ENCODE assay signal across 9 mouse cellular contexts in the genomic region with DNA sequence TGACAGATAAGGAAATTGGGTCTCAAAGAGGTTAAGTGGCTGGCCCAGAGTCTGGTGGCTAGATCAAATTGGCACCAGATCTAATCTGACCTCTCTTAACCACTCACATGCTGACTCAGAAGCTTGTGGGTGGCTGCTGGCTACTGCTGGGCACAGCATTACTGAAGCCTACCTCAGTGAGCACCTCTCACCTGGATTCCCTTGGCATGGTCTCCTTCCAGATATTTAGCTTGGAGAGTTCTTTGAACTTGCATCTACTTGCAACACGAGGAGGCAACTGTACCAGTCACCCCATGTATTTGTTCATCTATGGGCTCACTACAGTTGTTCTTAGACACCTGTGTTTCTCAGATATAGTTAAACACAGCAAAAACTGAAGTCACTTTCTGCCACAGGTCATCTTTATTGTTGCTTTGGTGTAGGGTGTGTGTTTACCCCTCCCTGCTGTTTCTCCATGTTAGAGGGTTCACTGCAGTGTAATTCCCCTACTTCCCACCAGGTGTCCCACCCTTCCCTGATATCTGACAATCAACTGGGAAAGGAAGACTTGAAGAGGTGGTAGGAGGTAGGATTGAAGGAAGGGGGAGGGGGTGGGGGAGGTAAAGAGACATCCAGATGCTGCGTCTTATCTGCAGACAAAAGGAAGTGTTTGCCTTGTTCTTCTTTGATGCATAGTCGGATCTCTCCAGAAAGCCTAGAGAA.
DNase-seq lines count a peak whose midpoint lies in the region; ATAC-seq and TF ChIP-seq lines count a peak whose summit lies in the region.
"Had no signal": no experiment of that assay in that cellular context is flagged by ENCODE, and none has a peak within 500 bp of the region (broad histone marks: within the 10 kb centered on the region; RNA-seq: fewer than 3 reads in every experiment).

No protein-coding gene starts in this region.

- WGBS in thymus, adult 2 months: 42% methylated on average over 3 of the region's 3 CpGs
- WGBS in limb, embryonic 12.5 days: 27% methylated on average over 3 of the region's 3 CpGs
- 29% methylated on average over 3 of the region's 3 CpGs for WGBS in neural tube, embryonic 13.5 days

- no peak overlapping the region for H3K27ac ChIP-seq in thymus, adult 2 months (ENCODE audit: control insufficient read depth, insufficient read depth, low read length)
- H3K27ac ChIP-seq in limb, embryonic 12.5 days: no peak overlapping the region
- H3K27ac ChIP-seq in neural tube, embryonic 13.5 days (replicated peaks): no peak overlapping the region
- H3K27ac ChIP-seq: embryonic facial prominence, embryonic 15.5 days had no signal

- no peaks in the 10 kb centered on the region for H3K27me3 ChIP-seq in thymus, adult 2 months (ENCODE audit: control insufficient read depth, insufficient read depth, low read length)
- H3K27me3 ChIP-seq in limb, embryonic 12.5 days: 0 out of 2 replicates have a peak, but pooled peaks cover 4% of the 10 kb centered on the region
- H3K27me3 ChIP-seq in neural tube, embryonic 13.5 days: no peaks in the 10 kb centered on the region
- H3K27me3 ChIP-seq: embryonic facial prominence, embryonic 15.5 days had no signal

- peak; percentile 47 for DNase-seq in thymus, adult 2 months
- no peak for DNase-seq in thymus, adult 18-20 months
- DNase-seq in cerebellum, adult 8-10 months: peak; percentile 15
- DNase-seq in frontal cortex, adult 2 months (ENCODE audit: extremely low spot score in 1 of 2, low spot score in 1 of 2): peak; percentile 36 to 85
- peak; percentile 61 for DNase-seq in kidney, adult 9 months

- H3K4me3 ChIP-seq in thymus, adult 2 months (ENCODE audit: control insufficient read depth, insufficient read depth, low read length): no peak overlapping the region
- no peak overlapping the region for H3K4me3 ChIP-seq in limb, embryonic 12.5 days (replicated peaks)
- no peak overlapping the region for H3K4me3 ChIP-seq in neural tube, embryonic 13.5 days
- H3K4me3 ChIP-seq: embryonic facial prominence, embryonic 15.5 days had no signal

- no peaks in the 10 kb centered on the region for H3K36me3 ChIP-seq in thymus, adult 2 months (ENCODE audit: control insufficient read depth, insufficient read depth, low read length)
- H3K36me3 ChIP-seq in limb, embryonic 12.5 days: no peaks in the 10 kb centered on the region
- no peaks in the 10 kb centered on the region for H3K36me3 ChIP-seq in neural tube, embryonic 13.5 days
- H3K36me3 ChIP-seq: embryonic facial prominence, embryonic 15.5 days had no signal

- no peak for TF ChIP-seq POLR2A in thymus, adult 2 months (IDR thresholded peaks at IDR 0.05; ENCODE audit: control insufficient read depth, extremely low read depth, insufficient read depth, low read length, poor library complexity)

- TF ChIP-seq CTCF in thymus, adult 2 months (IDR thresholded peaks at IDR 0.05; ENCODE audit: borderline replicate concordance, control insufficient read depth, extremely low read depth, insufficient read depth, low read length, poor library complexity): no peak

- 0 out of 2 replicates have a peak, but pooled peaks have one; percentile 33 for ATAC-seq in limb, embryonic 12.5 days (ENCODE audit: insufficient number of reproducible peaks, insufficient read depth, low FRiP score, low TSS enrichment, low read depth)
- 0 out of 2 replicates have a peak, but pooled peaks have one; percentile 16 for ATAC-seq in neural tube, embryonic 13.5 days (ENCODE audit: low read depth)
- no peak for ATAC-seq in monocyte, adult 5-6 weeks (replicated peaks; ENCODE audit: insufficient number of reproducible peaks, low FRiP score, low TSS enrichment, poor library complexity, severe bottlenecking)

- no peak overlapping the region for H3K9ac ChIP-seq in limb, embryonic 12.5 days (replicated peaks)
- H3K9ac ChIP-seq in neural tube, embryonic 13.5 days: no peak overlapping the region
- H3K9ac ChIP-seq: embryonic facial prominence, embryonic 15.5 days had no signal

- no peaks in the 10 kb centered on the region for H3K4me1 ChIP-seq in thymus, adult 2 months (replicated peaks; ENCODE audit: control insufficient read depth, insufficient read depth, low read length)
- H3K4me1 ChIP-seq in limb, embryonic 12.5 days (replicated peaks): no peaks in the 10 kb centered on the region
- H3K4me1 ChIP-seq in neural tube, embryonic 13.5 days (replicated peaks): peaks cover 11% of the 10 kb centered on the region
- H3K4me1 ChIP-seq: embryonic facial prominence, embryonic 15.5 days had no signal

- no peak overlapping the region for H3K4me2 ChIP-seq in limb, embryonic 12.5 days
- H3K4me2 ChIP-seq in neural tube, embryonic 13.5 days: no peak overlapping the region
- H3K4me2 ChIP-seq: embryonic facial prominence, embryonic 15.5 days had no signal

- no peaks in the 10 kb centered on the region for H3K9me3 ChIP-seq in limb, embryonic 12.5 days
- no peaks in the 10 kb centered on the region for H3K9me3 ChIP-seq in neural tube, embryonic 13.5 days
- H3K9me3 ChIP-seq: embryonic facial prominence, embryonic 15.5 days had no signal

Comparison
In these comparisons a context has a peak if more than half of its experiments do, and no peak if none do; other contexts are left out.
1. DNase-seq: peak in thymus, adult 2 months (single experiment), cerebellum, adult 8-10 months (single experiment), frontal cortex, adult 2 months (2 of 2) and kidney, adult 9 months (single experiment); none in thymus, adult 18-20 months (0 of 2).